Mouse (Mus musculus) ES-Bruce4 (cell line): ENCODE results near the gene Adamts7. TPM values are rescaled to one million over a fixed set of nuclear protein-coding genes. Genes with fewer than 3 reads are reported as not detected.

Source experiments
- H3K27ac ChIP-seq: 2 replicates; pipeline ENCODE4 v1.5.1; 2012; ENCODE audit warnings: low read length, inconsistent platforms; ENCODE audit not compliant: insufficient read depth
- H3K27me3 ChIP-seq: 2 replicates; pipeline ENCODE4 v1.6.1; 2012; ENCODE audit warnings: mild to moderate bottlenecking, low read length, inconsistent platforms; ENCODE audit not compliant: control insufficient read depth, poor library complexity, insufficient read depth, severe bottlenecking
- H3K36me3 ChIP-seq: 2 replicates; pipeline ENCODE4 v1.6.1; 2012; ENCODE audit warnings: inconsistent platforms, mild to moderate bottlenecking, low read length, moderate library complexity; ENCODE audit not compliant: control insufficient read depth, poor library complexity, insufficient read depth, severe bottlenecking
- H3K4me1 ChIP-seq: one replicate; pipeline ENCODE4 v1.8.1; 2011; ENCODE audit warnings: low read length; ENCODE audit not compliant: control insufficient read depth, insufficient read depth
- H3K4me3 ChIP-seq: 2 replicates; pipeline ENCODE4 v1.5.1; 2011; ENCODE audit warnings: low read depth, mild to moderate bottlenecking, low read length
- H3K9ac ChIP-seq: 2 replicates; pipeline ENCODE4 v1.6.1; 2012; ENCODE audit warnings: low read depth, mild to moderate bottlenecking, inconsistent platforms; ENCODE audit not compliant: poor library complexity, severe bottlenecking
- H3K9me3 ChIP-seq: replicated peaks from 2 replicates; pipeline ENCODE4 v1.6.1; 2012; ENCODE audit warnings: mild to moderate bottlenecking, low read length, inconsistent platforms; ENCODE audit not compliant: control insufficient read depth, poor library complexity, insufficient read depth, severe bottlenecking
- CTCF ChIP-seq: IDR thresholded peaks from one replicate; pipeline ENCODE4 v1.8.1; 2011; ENCODE audit warnings: low read depth, low read length
- EP300 ChIP-seq: IDR thresholded peaks from 2 replicates; pipeline ENCODE4 v1.6.1; 2011; ENCODE audit warnings: low read depth, low read length; ENCODE audit not compliant: insufficient read depth
- POLR2A ChIP-seq: IDR thresholded peaks from one replicate; pipeline ENCODE4 v1.8.1; 2011; ENCODE audit warnings: low read length; ENCODE audit not compliant: insufficient read depth
- polyA plus RNA-seq: library from polyadenylated mRNA; stranded (reverse); fragments of >200 nt; gene quantifications from 2 replicates; pipeline ENCODE4 v1.2.4, GENCODE M21; 2011; ENCODE audit warnings: low read depth; ENCODE audit not compliant: missing spikeins, insufficient read depth, insufficient read length

The Adamts7 gene
- 4.2 and 4.7 TPM in 2 replicates for polyA plus RNA-seq

DNA sequence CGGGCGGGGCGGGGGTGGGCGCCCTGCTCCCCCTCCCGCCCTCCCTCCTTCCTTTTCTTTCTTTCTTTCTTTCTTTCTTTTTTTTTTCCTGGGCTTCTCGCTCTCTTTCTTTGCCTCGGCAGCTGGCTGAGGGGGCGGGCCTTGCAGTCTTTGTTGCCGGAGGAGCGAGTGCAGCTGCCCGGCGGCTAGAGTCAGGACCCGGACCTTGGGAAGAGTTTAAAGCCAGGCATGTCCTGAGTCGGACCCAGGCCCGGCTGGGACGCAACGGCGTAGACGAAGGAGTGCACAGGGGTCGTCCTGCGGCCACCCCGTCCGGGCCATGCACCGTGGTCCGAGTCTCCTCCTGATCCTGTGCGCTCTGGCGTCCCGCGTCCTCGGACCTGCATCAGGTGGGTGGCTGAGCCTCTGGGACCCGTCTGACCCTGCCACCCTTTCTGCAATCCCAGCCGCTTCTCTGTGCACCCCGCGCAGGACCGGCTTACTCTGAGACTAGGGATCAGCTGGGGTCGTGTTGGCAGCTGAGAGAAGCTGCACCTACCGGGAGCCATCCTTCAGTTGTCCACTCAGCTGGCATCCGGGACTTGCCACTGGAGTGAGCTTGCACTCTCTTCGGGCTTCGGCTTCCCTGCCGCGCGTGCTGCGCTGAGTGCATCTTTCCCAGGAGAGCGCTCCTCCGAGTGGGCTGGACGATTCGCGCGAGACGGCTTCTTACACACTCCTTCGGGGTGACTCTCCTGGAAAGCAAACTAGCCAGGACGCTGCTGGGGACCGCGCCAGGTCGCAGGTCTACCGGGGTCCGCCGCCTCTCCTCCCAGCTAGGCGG lies at the start of gene Adamts7:
Adamts7 (plus strand) TSS at position 144 of the 823 bp plus-strand sequence.
- peak within 1 kb of the TSS; percentile 28 for H3K9ac ChIP-seq
- no peaks in the 10 kb centered on the region for H3K27me3 ChIP-seq
- no peaks in the 10 kb centered on the region for H3K4me1 ChIP-seq
- no peak within 1 kb of the TSS for H3K27ac ChIP-seq
- peak within 1 kb of the TSS; percentile 68 for H3K4me3 ChIP-seq
- TF ChIP-seq CTCF (no peak), EP300 (no peak), POLR2A (no peak)
- H3K36me3 ChIP-seq = no peaks in the 10 kb centered on the region
- H3K9me3 ChIP-seq = no peaks in the 10 kb centered on the region

DNA sequence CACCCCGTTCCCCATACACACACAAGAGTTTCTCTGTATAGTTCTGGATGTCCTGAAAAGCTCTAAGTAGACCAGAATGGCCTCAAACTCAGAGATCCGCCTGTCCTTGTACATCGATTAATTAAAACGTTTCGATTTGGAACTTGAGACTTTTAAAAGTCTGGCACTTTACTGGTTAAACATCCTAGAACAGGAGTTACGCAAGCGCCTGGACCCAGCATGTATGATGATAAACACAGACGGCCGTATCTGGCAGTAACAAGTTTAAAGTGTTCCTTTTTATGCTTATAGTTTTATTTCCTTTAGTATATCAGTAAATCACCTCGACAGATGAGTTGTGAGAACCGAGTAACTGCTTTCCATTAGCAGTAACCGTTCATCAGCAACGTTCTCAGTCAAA lies 49.7 kb upstream of the Adamts7 start:
- H3K27ac ChIP-seq = peak overlapping the region; percentile 68
- no peaks in the 10 kb centered on the region for H3K9me3 ChIP-seq
- no peaks in the 10 kb centered on the region for H3K27me3 ChIP-seq
- peaks cover 3% of the 10 kb centered on the region for H3K4me1 ChIP-seq
- TF ChIP-seq EP300 (no peak), CTCF (no peak), POLR2A (no peak)
- H3K4me3 ChIP-seq = peak overlapping the region; percentile 95
- peak overlapping the region; percentile 99 for H3K9ac ChIP-seq
- peaks cover 15% of the 10 kb centered on the region for H3K36me3 ChIP-seq

GRCm38 (mm10) chr9:90113651-90114566 lies 49.0 kb upstream of the Adamts7 start:
- Histone ChIP-seq H3K4me3 (peak overlapping the region; percentile 95), H3K36me3 (peaks cover 7% of the 10 kb centered on the region), H3K9me3 (no peaks in the 10 kb centered on the region), H3K27me3 (no peaks in the 10 kb centered on the region), H3K9ac (peak overlapping the region; percentile 99), H3K27ac (peak overlapping the region; percentile 68), H3K4me1 (no peaks in the 10 kb centered on the region)
- TF ChIP-seq CTCF (peak; percentile 48), EP300 (peak; percentile 61; the same call in 1 of the 2 replicates), POLR2A (no peak)

GRCm38 (mm10) chr9:90114567-90115307 lies 48.1 kb upstream of the Adamts7 start, which contains the start of gene Morf4l1:
Gene Morf4l1, minus strand, starts transcription at chr9:90114774.
- peak within 1 kb of the TSS; percentile 68 for H3K27ac ChIP-seq
- H3K4me3 ChIP-seq = peak within 1 kb of the TSS; percentile 95
- peak within 1 kb of the TSS; percentile 99 for H3K9ac ChIP-seq
- no peak for TF ChIP-seq POLR2A
- TF ChIP-seq CTCF = no peak
- TF ChIP-seq EP300 = no peak
- H3K36me3 ChIP-seq = no peaks in the 10 kb centered on the region
- no peaks in the 10 kb centered on the region for H3K9me3 ChIP-seq
- no peaks in the 10 kb centered on the region for H3K27me3 ChIP-seq
- H3K4me1 ChIP-seq = no peaks in the 10 kb centered on the region

GRCm38 (mm10) chr9:90115308-90115700 lies 47.6 kb upstream of the Adamts7 start:
- no peaks in the 10 kb centered on the region for H3K9me3 ChIP-seq
- no peak overlapping the region for H3K4me3 ChIP-seq
- H3K27me3 ChIP-seq = no peaks in the 10 kb centered on the region
- no peak for TF ChIP-seq POLR2A
- TF ChIP-seq EP300 = no peak
- TF ChIP-seq CTCF = no peak
- no peak overlapping the region for H3K27ac ChIP-seq
- H3K4me1 ChIP-seq = no peaks in the 10 kb centered on the region
- peak overlapping the region; percentile 39 for H3K9ac ChIP-seq
- H3K36me3 ChIP-seq = no peaks in the 10 kb centered on the region
